ENCODE assay signal across 7 mouse cellular contexts in genomic region chr6:41542983-41543382, GRCm38 (mm10). TPM values are rescaled to one million over a fixed set of nuclear protein-coding genes. Genes with fewer than 3 reads are reported as not detected.
DNase-seq lines count a peak whose midpoint lies in the region; ATAC-seq lines count a peak whose summit lies in the region.

No protein-coding gene starts in this region.

- H3K27ac ChIP-seq in liver, embryonic 12.5 days: no peak overlapping the region
- H3K27ac ChIP-seq in forebrain, embryonic 10.5 days: no peak overlapping the region
- no peak overlapping the region for H3K27ac ChIP-seq in hindbrain, embryonic 16.5 days (ENCODE audit: low read depth, low read length)
- H3K27ac ChIP-seq in neural tube, embryonic 14.5 days (ENCODE audit: low read depth, low read length): no peak overlapping the region

- no peak for ATAC-seq in liver, embryonic 12.5 days
- ATAC-seq in hindbrain, embryonic 16.5 days: peak; percentile 12; the same call in 1 of the 2 replicates
- no peak for ATAC-seq in neural tube, embryonic 14.5 days (ENCODE audit: low read depth)

- H3K4me1 ChIP-seq in liver, embryonic 12.5 days: peaks cover 19% of the 10 kb centered on the region
- peaks cover 19% of the 10 kb centered on the region for H3K4me1 ChIP-seq in forebrain, embryonic 10.5 days
- H3K4me1 ChIP-seq in hindbrain, embryonic 16.5 days (ENCODE audit: control insufficient read depth, insufficient read depth, low read depth, low read length): peaks cover 9% of the 10 kb centered on the region
- H3K4me1 ChIP-seq in neural tube, embryonic 14.5 days (ENCODE audit: control insufficient read depth, insufficient read depth, low read length): no peaks in the 10 kb centered on the region

- H3K9ac ChIP-seq in liver, embryonic 12.5 days: no peak overlapping the region
- no peak overlapping the region for H3K9ac ChIP-seq in hindbrain, embryonic 16.5 days (ENCODE audit: low read depth, low read length)
- no peak overlapping the region for H3K9ac ChIP-seq in neural tube, embryonic 14.5 days (replicated peaks; ENCODE audit: low read depth, low read length)

- H3K4me2 ChIP-seq in liver, embryonic 12.5 days: peak overlapping the region; percentile 48
- H3K4me2 ChIP-seq in hindbrain, embryonic 16.5 days (ENCODE audit: low read length): peak overlapping the region; percentile 75
- peak overlapping the region; percentile 52; the same call in 1 of the 2 replicates for H3K4me2 ChIP-seq in neural tube, embryonic 14.5 days (ENCODE audit: low read depth, low read length)

- no peak overlapping the region for H3K4me3 ChIP-seq in liver, embryonic 12.5 days
- peak overlapping the region; percentile 48 for H3K4me3 ChIP-seq in forebrain, embryonic 10.5 days
- H3K4me3 ChIP-seq in hindbrain, embryonic 16.5 days (ENCODE audit: low read length): peak overlapping the region; percentile 40
- H3K4me3 ChIP-seq in neural tube, embryonic 14.5 days (ENCODE audit: low read depth, low read length): no peak overlapping the region

- WGBS in liver, embryonic 12.5 days (ENCODE audit: insufficient replicate concordance): 23% methylated on average over 3 of the region's 3 CpGs
- WGBS in forebrain, embryonic 10.5 days: 16% methylated on average over 3 of the region's 3 CpGs
- 14% methylated on average over 3 of the region's 3 CpGs for WGBS in hindbrain, embryonic 16.5 days
- WGBS in neural tube, embryonic 14.5 days: 20% methylated on average over 3 of the region's 3 CpGs

- no peaks in the 10 kb centered on the region for H3K9me3 ChIP-seq in liver, embryonic 12.5 days (replicated peaks)
- H3K9me3 ChIP-seq in forebrain, embryonic 10.5 days: no peaks in the 10 kb centered on the region
- no peaks in the 10 kb centered on the region for H3K9me3 ChIP-seq in hindbrain, embryonic 16.5 days (ENCODE audit: control insufficient read depth, low read length)
- no peaks in the 10 kb centered on the region for H3K9me3 ChIP-seq in neural tube, embryonic 14.5 days (ENCODE audit: control insufficient read depth, low read length)

- H3K36me3 ChIP-seq in liver, embryonic 12.5 days: no peaks in the 10 kb centered on the region
- H3K36me3 ChIP-seq in forebrain, embryonic 10.5 days (replicated peaks): no peaks in the 10 kb centered on the region
- no peaks in the 10 kb centered on the region for H3K36me3 ChIP-seq in hindbrain, embryonic 16.5 days (ENCODE audit: control insufficient read depth, insufficient read depth, low read length)
- H3K36me3 ChIP-seq in neural tube, embryonic 14.5 days (ENCODE audit: control insufficient read depth, insufficient read depth, low read length): no peaks in the 10 kb centered on the region

- peaks cover 29% of the 10 kb centered on the region for H3K27me3 ChIP-seq in liver, embryonic 12.5 days (replicated peaks)
- peaks cover 20% of the 10 kb centered on the region for H3K27me3 ChIP-seq in forebrain, embryonic 10.5 days (ENCODE audit: poor library complexity, severe bottlenecking)
- H3K27me3 ChIP-seq in hindbrain, embryonic 16.5 days (replicated peaks; ENCODE audit: control insufficient read depth, insufficient read depth, low read length): no peaks in the 10 kb centered on the region
- H3K27me3 ChIP-seq in neural tube, embryonic 14.5 days (ENCODE audit: control insufficient read depth, insufficient read depth, low read length): no peaks in the 10 kb centered on the region

- DNase-seq in liver (no peak), adipocyte (ENCODE audit: low spot score) (no peak)
- no peak for DNase-seq in forebrain, embryonic 10.5 days (ENCODE audit: extremely low spot score, low spot score)
- DNase-seq in testis, postnatal 14 days (ENCODE audit: low spot score): no peak

RNA-seq across cellular contexts. Expression of gene Prss2, which starts 21.4 kb away (rescaled TPM):
- polyA plus RNA-seq in liver, embryonic 12.5 days (2016; fragmentation: Nextera tagmentation; extraction: Ambion mirVana): 0.22 TPM in 1 of 2 replicates, not detected in the other
- not detected in 2 replicates for polyA plus RNA-seq in forebrain, embryonic 10.5 days (2016; fragmentation: Nextera tagmentation; extraction: Ambion mirVana)
- polyA plus RNA-seq in hindbrain, embryonic 16.5 days (2015; fragmentation: Nextera tagmentation; extraction: Ambion mirVana): not detected in 2 replicates
- not detected in 2 replicates for polyA plus RNA-seq in neural tube, embryonic 14.5 days (2014; fragmentation: Nextera tagmentation; extraction: Ambion mirVana)

Comparison
In these comparisons a context has a peak if more than half of its experiments do, and no peak if none do; other contexts are left out.
1. H3K4me3 ChIP-seq: peak in forebrain, embryonic 10.5 days (single experiment) and hindbrain, embryonic 16.5 days (single experiment); none in liver, embryonic 12.5 days (single experiment) and neural tube, embryonic 14.5 days (single experiment).
2. Peak in every context shown above with its lines, with median percentiles within 50 percentile points of each other: H3K4me2 ChIP-seq.